Mouse (Mus musculus) G1E (cell line): ENCODE results near the gene Kcnq2. TPM values are rescaled to one million over a fixed set of nuclear protein-coding genes. Genes with fewer than 3 reads are reported as not detected.
A peak's percentile ranks its signal among the peaks of the same experiment; 100 is the strongest.

Experiments used
- ATAC-seq: 2 replicates; pipeline ENCODE4 v1.8.0; 2016; ENCODE audit warnings: mild to moderate bottlenecking; ENCODE audit not compliant: insufficient number of reproducible peaks, poor library complexity, low FRiP score, severe bottlenecking; ENCODE audit errors: extremely low read depth
- DNase-seq: peaks from one replicate; pipeline ENCODE4 v3.0.0; 2012; ENCODE audit warnings: low spot score
- H3K27me3 ChIP-seq: 2 replicates; pipeline ENCODE4 v1.6.1; 2012; ENCODE audit warnings: mild to moderate bottlenecking, low read length, inconsistent platforms; ENCODE audit not compliant: insufficient read depth
- H3K36me3 ChIP-seq: replicated peaks from 2 replicates; pipeline ENCODE3; 2012; ENCODE audit warnings: mild to moderate bottlenecking, inconsistent platforms
- H3K4me1 ChIP-seq: 2 replicates; pipeline ENCODE4 v1.6.1; 2012; ENCODE audit warnings: low read depth, low read length, inconsistent platforms, mixed read lengths; ENCODE audit not compliant: insufficient read depth
- H3K4me3 ChIP-seq: 2 replicates; pipeline ENCODE4 v1.5.1; 2012; ENCODE audit warnings: low read depth, mild to moderate bottlenecking, inconsistent platforms, low read length, moderate library complexity, mixed read lengths
- H3K9me3 ChIP-seq: replicated peaks from 2 replicates; pipeline ENCODE4 v1.6.1; 2012; ENCODE audit warnings: inconsistent platforms
- CTCF ChIP-seq: IDR thresholded peaks from 2 replicates; pipeline ENCODE4 v1.5.1; 2012; ENCODE audit warnings: low read depth, low read length, inconsistent platforms, mixed read lengths
- GATA1 ChIP-seq: IDR thresholded peaks from 2 replicates; pipeline ENCODE4 v1.6.1; 2012; ENCODE audit warnings: borderline replicate concordance, low read length, inconsistent platforms, mixed read lengths
- GATA2 ChIP-seq: IDR thresholded peaks from 2 replicates; pipeline ENCODE4 v1.6.1; 2012; ENCODE audit warnings: low read depth, low read length, inconsistent platforms, borderline replicate concordance
- POLR2AphosphoS5 ChIP-seq: IDR thresholded peaks from 2 replicates; pipeline ENCODE4 v1.6.1; 2012; ENCODE audit warnings: low read depth, low read length, inconsistent platforms; ENCODE audit not compliant: insufficient replicate concordance
- TAL1 ChIP-seq: conservative IDR thresholded peaks from 2 replicates; pipeline ENCODE4 v1.6.1; 2012; ENCODE audit warnings: low read depth, low read length, inconsistent platforms, mixed read lengths
- polyA plus RNA-seq: library from polyadenylated mRNA; stranded (reverse); fragments of >175 nt; gene quantifications from 2 replicates; pipeline ENCODE4 v1.2.3, GENCODE M21; 2012
- total RNA-seq, 2 experiments: library from RNA; stranded (forward) in 1 of 2; stranded (reverse) in 1 of 2; fragments of 200-1000 nt in 1 of 2; fragments of >200 nt in 1 of 2; fragmentation: Nextera tagmentation in 1 of 2; gene quantifications; 2 replicates each; pipeline ENCODE4 v1.2.3; 2014 to 2017

Gene Kcnq2
- total and polyA plus RNA-seq, 3 experiments: 0.44 to 1.6 TPM; not detected in 1

DNA sequence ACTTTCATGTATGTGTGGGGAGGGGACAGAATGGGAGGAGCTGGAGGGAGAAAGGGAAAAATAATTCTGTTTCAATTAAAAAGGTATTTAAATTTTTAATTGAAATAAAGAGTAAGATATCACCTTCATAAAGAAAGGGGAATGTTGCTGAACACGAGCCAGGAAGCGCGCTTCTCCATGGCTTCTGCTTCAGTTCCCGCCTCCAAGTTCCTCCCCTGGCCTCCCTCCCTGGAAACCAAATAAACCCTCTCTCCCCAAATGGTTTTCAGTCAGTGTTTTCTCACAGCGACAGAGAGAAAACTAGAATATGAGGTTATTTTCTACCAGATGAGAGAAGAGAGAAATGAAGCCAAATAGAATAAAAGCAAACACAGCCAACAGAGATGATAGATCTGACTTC is 66.6 kb downstream of the Kcnq2 start:
- no peak for TF ChIP-seq POLR2AphosphoS5
- TF ChIP-seq GATA2: no peak
- TF ChIP-seq CTCF: no peak
- no peak for TF ChIP-seq TAL1
- TF ChIP-seq GATA1: no peak
- no peaks in the 10 kb centered on the region for H3K9me3 ChIP-seq
- DNase-seq (no peak), ATAC-seq (no peak)
- no peak overlapping the region for H3K4me3 ChIP-seq
- 0 out of 2 replicates have a peak, but pooled peaks cover 5% of the 10 kb centered on the region for H3K27me3 ChIP-seq
- no peaks in the 10 kb centered on the region for H3K36me3 ChIP-seq
- no peaks in the 10 kb centered on the region for H3K4me1 ChIP-seq

DNA sequence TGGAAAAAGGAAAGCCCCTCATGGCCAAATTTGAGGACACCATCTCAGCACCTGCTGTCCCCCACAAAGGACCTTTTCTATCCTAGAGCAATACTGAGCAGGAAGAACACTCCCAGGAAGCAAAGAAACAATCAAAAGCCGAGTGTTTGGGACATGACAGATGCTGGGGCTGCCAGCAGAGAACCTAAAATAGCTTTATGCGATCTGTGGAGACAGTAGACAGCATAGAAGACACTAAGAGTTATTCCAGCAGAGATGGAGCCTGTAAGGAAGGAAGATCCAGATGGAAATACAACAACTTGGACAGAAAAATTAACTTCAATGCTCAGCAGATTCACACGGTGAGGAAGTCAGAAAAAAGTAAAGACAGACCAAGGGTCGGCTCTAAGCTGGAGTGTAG is 69.3 kb downstream of the Kcnq2 start:
- ATAC-seq (no peak), DNase-seq (no peak)
- TF ChIP-seq TAL1: no peak
- Histone ChIP-seq H3K36me3 (no peaks in the 10 kb centered on the region), H3K27me3 (peaks cover 5% of the 10 kb centered on the region; the same call in 1 of the 2 replicates), H3K4me3 (no peak overlapping the region), H3K9me3 (no peaks in the 10 kb centered on the region), H3K4me1 (no peaks in the 10 kb centered on the region)

DNA sequence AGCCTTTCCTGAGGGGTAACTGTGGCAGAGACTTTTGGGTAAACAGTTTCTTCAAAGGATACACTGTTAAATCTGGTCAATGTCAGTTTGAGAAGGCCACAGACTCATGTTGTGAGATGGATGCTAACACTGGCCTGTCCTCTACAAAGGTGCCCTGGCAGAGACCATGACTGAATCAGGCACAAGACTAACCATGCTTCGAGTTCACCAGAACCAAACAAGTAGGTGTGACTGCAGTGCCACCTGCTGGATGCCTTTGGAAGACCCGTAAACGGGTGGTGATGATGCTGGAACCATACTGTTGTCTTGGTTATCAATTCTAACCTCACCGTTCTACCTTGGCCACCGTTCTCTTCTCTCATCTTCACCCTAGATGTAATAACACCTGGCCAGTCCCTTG is 75.0 kb downstream of the Kcnq2 start:
- Histone ChIP-seq H3K4me3 (no peak overlapping the region), H3K4me1 (no peaks in the 10 kb centered on the region), H3K9me3 (no peaks in the 10 kb centered on the region), H3K27me3 (peaks cover 14% of the 10 kb centered on the region), H3K36me3 (no peaks in the 10 kb centered on the region)
- DNase-seq: peak; percentile 39
- ATAC-seq: peak; percentile 54
- peak; percentile 76 for TF ChIP-seq CTCF
- no peak for TF ChIP-seq GATA1
- no peak for TF ChIP-seq GATA2
- no peak for TF ChIP-seq TAL1
- TF ChIP-seq POLR2AphosphoS5: no peak

DNA sequence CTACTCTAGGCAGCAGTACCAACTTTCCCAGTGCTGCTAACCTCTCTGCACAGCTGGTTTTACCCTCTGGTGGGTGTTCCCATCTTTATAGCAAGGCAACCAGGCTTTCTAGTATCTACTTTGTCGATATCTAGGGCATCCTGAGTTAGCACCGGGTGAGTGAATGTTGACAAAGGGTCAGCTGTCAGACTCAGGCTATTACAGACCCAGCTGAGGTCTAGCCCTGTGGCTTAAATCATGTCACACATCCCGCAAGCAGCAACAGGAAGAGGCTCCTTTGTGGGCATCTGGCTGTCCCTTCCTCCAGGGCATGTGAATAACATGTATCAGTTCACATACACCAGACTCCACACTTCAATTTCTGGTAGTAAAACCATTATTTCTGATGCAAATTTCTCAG is 76.9 kb downstream of the Kcnq2 start:
- TF ChIP-seq GATA1 (no peak), GATA2 (no peak), CTCF (no peak)
- no peaks in the 10 kb centered on the region for H3K4me1 ChIP-seq
- ATAC-seq: no peak
- H3K27me3 ChIP-seq: peaks cover 14% of the 10 kb centered on the region
- no peaks in the 10 kb centered on the region for H3K9me3 ChIP-seq
- DNase-seq: no peak
- H3K4me3 ChIP-seq: no peak overlapping the region
- no peaks in the 10 kb centered on the region for H3K36me3 ChIP-seq

DNA sequence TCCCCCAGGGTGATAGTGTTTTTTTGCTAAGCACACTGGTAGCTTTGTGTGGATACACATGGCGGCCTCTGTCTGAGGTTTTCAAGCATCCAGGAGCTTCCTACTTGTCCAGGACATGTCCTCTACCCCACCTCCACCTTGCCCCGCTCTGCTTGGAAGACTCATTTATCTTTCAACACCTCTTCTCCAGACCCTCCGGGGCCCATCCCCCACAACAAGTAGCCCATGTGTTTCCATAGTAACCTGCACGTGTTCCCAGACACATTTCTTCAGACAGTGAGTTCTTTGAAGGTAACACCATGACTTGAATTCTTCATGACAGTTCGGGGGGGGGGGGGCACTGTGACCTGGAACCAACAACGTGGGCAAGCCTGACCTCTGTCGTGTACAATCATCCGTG is 77.8 kb downstream of the Kcnq2 start:
- TF ChIP-seq CTCF: no peak
- no peak for TF ChIP-seq POLR2AphosphoS5
- no peak for TF ChIP-seq GATA1
- TF ChIP-seq GATA2: no peak
- no peak for TF ChIP-seq TAL1
- Histone ChIP-seq H3K36me3 (no peaks in the 10 kb centered on the region), H3K4me1 (no peaks in the 10 kb centered on the region), H3K4me3 (no peak overlapping the region), H3K27me3 (peaks cover 14% of the 10 kb centered on the region), H3K9me3 (no peaks in the 10 kb centered on the region)
- DNase-seq (no peak), ATAC-seq (no peak)

DNA sequence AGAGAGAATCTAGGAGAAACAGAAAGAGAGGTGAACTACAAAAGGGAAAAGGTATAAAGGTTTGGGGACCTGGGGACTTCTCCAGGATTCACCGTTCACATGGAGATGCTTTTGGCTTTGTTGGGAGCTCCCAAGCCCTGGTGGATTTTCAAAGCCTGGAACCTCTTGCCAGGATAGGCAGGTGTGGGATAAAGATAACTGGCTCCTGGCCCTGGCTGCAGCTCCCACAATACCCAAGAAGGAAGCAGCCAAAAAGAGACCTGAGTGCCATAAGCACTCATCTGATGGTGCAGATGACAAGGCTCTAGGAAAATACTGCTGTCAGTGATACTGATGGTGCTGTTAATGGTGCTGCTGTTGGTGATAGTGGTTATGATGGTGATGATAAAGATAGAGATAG is 82.9 kb downstream of the Kcnq2 start:
- no peaks in the 10 kb centered on the region for H3K36me3 ChIP-seq
- no peaks in the 10 kb centered on the region for H3K9me3 ChIP-seq
- H3K4me3 ChIP-seq: no peak overlapping the region
- DNase-seq: no peak
- no peak for ATAC-seq
- no peak for TF ChIP-seq TAL1
- TF ChIP-seq GATA1: no peak
- TF ChIP-seq GATA2: no peak
- TF ChIP-seq CTCF: no peak
- no peak for TF ChIP-seq POLR2AphosphoS5
- H3K4me1 ChIP-seq: no peaks in the 10 kb centered on the region
- H3K27me3 ChIP-seq: peaks cover 4% of the 10 kb centered on the region

DNA sequence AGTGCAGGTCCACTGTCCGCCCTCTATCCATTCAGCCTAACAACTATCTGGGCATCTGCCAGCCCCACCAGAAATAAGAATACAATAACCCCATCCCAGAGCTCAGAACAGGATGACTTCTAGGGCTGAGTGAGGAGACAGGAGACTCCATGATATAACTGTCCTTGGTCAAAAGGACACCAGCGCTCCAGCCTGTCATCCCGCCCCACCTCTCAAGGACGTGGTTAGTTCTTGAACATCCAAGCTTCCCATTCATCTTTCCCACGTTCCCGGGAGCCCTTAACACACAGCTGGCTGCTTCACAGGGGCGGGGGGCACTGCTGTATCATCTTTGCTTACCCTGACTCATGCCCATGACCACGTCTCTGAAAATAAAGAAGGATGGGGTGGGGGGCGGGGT is 86.1 kb downstream of the Kcnq2 start:
- no peak for DNase-seq

More for the DNA sequence above, 86.1 kb downstream of the Kcnq2 start:
- H3K9me3 ChIP-seq: no peaks in the 10 kb centered on the region
- no peak for TF ChIP-seq GATA1
- H3K36me3 ChIP-seq: no peaks in the 10 kb centered on the region
- ATAC-seq: no peak
- H3K4me1 ChIP-seq: no peaks in the 10 kb centered on the region
- H3K27me3 ChIP-seq: no peaks in the 10 kb centered on the region
- H3K4me3 ChIP-seq: no peak overlapping the region
